Mouse (Mus musculus) myocyte (in vitro differentiated cells): ENCODE data around the gene Rab36. TPM values are rescaled to one million over a fixed set of nuclear protein-coding genes. Genes with fewer than 3 reads are reported as not detected.

Experiments used
- polyA plus RNA-seq: library from polyadenylated mRNA; unstranded; fragments of >200 nt; fragmentation: generic; extraction: Trizol; gene quantifications from one replicate; pipeline ENCODE4 v1.2.1, GENCODE M21; 2012; ENCODE audit warnings: missing spikeins

Rab36 gene
- polyA plus RNA-seq, 1 experiment = 0.83 TPM

Other genes starting within 250 kb of the Rab36 start
- 0.54 TPM for gene Gnaz, start 69.9 kb upstream of the Rab36 start, polyA plus RNA-seq
- not detected for gene Rsph14, start 4.5 kb upstream of the Rab36 start, polyA plus RNA-seq
- 16.8 TPM for gene Bcr, start 23.5 kb downstream of the Rab36 start, polyA plus RNA-seq
- 20.4 TPM for gene Specc1l, start 175.0 kb downstream of the Rab36 start, polyA plus RNA-seq